Mouse (Mus musculus): ENCODE results near the gene Slc9a7. TPM values are rescaled to one million over a fixed set of nuclear protein-coding genes. Genes with fewer than 3 reads are reported as not detected.

Slc9a7 gene
- total RNA-seq (2021) = 1 to 10 TPM; 3.9 to 4.0 TPM

DNA sequence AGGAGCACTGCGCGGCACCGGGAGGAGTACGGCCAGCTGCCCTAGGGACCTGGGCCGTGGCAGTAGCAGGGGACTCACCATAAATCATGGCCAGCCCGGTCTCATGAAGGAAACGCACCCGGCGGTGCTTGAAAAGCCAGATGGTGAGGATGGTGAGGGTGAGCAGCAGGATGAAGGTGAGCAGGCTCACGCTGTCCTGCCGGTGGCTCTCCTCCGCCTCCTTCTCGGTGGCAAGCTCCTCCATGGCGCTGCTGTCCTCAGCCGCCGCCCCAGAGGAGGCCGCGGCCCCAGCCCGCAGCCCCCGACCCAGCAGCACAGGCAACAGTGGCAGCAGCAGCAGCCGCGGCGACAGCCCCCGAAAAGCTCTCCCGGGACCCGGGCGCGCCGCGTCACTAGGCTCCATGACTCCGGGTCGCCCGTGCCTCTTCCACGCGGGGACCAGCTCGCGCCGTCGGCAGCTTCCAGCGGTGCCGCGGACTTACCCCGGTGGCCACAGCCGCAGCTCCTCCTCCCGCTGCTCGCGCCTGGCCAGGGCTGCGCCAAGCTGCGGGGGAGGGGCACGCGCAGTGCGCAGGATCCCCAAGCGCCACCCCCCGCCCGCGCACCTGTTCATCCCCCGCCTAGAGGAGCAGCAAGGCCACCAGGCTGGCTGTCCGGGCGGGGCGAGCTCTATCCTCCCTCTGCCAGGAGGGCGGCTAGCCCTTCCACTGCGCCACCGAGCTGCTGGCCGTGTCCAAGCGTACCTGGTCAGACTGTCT is at the start of gene Slc9a7:
Gene Slc9a7 (minus strand): TSS at position 526 of the 758 bp plus-strand sequence.
- DNase-seq = peak; percentile 21 to 47
- intact Hi-C loops (cut with DNase I) = no loop called here

DNA sequence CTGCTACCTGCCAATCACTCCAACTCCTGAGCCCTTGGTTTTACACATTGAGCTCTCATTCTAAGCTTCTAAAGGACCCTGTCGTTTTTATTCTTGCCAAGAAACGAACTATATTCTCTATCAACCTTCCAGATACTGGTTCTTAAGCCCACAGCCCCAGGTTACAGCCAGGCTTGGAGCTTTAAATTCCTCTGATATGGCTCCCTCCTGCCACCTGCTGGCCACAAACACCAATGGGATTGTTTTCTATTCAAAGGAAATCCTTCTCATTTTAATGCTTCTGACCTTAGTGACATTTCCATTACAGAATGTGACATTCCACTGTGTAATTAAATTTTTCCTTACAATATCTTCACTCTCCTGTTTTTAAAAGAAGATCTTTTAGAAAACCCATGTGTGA is 44.1 kb upstream of the Slc9a7 start:
- peak; percentile 34 to 57 for DNase-seq

DNA sequence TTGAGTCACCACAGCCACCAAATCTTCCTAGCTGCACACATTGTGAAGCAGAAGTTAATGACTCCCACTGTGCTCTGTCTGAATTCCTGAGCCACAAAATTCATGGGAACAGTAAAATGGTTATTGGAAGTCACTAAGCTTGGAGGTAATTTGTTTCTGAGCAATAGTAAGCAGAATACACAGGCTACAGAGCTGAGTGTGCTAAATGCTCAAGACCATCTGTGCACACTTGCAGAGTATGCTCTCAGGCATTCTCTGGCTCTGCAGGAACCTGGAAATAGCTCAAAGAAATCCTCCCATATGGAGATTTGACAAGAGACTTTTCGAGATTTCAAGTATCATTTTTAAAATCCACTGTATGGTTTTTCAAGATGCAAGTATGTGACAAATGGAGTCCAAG is 41.1 kb upstream of the Slc9a7 start:
- intact Hi-C loops (cut with DNase I) = loop anchor here (10.0 kb wide), 1 partner anchor 232 kb away; no protein-coding TSS in a partner anchor
- no peak for DNase-seq

More for the DNA sequence above, 44.1 kb upstream of the Slc9a7 start:
- intact Hi-C loops (cut with DNase I) = loop anchor here (1.0 to 10.0 kb wide), 3 partner anchors 173 to 314 kb away; no protein-coding TSS in a partner anchor

DNA sequence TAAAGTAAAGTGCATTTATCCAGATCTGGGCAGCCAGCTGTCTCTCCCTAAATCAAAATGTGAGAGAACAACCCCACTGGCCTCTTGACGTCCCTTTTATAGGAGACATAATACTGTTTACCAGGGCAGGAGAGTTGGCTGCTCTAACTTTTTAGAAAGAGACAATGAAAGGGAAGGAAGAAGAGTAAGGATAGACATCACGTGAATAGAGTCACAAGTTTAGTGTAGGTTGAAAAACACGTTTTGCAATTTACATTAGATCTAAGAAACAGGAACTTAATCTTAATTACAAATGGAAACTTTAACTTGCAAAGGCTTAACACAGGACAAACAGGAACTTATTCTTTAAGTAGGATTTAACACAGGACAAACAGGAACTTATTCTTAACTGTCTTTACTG is 15.6 kb upstream of the Slc9a7 start:
- DNase-seq = no peak
- intact Hi-C loops (cut with DNase I) = no loop called here

DNA sequence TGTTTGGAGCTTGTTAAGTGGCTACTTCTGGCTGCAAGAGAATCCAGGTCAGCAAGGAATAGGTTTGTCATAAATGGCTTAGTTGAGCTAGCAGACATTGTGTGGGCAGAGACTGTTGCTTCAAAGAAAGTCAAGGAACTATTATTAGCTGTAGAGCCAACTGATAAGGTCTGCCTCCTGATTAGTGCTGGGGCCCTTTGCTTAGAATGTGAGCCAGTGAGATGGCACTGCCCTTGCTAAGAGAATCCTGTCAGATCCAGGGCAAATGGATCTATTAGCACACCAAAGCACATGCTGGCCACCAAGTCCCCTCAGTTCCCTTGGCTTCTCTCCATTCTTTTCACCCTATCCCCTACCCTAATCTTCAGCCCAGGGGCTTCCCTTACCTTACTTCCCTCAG is 14.3 kb upstream of the Slc9a7 start:
- DNase-seq = no peak

DNA sequence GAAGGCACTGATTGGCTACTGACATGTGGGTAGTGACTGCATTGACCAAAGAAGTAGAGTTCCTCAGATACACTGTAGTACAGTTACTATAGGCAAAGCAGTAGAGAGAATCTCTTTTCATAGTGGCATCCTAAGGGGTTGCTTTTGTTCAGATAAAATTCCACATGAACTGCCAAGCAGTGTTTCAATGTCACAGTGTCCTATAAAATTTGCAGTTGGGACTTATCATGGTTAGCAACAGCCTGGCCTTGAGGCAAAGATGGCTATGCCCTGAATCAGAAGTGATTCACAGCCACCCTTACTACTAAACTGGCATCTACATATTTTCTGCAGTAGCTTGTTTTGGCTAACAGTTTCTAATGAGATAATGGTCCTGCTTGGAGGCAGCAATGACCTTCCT is 11.7 kb upstream of the Slc9a7 start:
- no peak for DNase-seq
- intact Hi-C loops (cut with DNase I) = no loop called here

More for the DNA sequence above, 14.3 kb upstream of the Slc9a7 start:
- intact Hi-C loops (cut with DNase I) = no loop called here

DNA sequence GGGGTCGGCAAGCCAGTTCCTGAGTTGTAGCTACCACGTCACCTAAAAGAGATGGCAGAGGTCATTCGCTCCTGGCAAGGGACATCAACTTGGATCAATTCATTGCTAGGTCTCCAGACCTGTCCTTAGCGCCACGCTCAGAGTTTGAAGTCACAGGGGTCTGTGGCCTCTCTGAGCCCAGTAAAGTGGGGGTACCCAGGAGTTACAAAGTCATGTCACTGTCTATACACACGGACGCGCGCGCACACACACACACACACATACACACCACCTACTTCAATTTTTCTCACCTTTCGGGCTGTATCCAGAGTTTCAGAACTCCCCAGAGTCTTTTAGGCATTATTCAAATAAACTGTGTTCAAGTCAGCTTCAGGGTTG is 422 bp upstream of the Slc9a7 start:
- DNase-seq = no peak
- intact Hi-C loops (cut with DNase I) = no loop called here

DNA sequence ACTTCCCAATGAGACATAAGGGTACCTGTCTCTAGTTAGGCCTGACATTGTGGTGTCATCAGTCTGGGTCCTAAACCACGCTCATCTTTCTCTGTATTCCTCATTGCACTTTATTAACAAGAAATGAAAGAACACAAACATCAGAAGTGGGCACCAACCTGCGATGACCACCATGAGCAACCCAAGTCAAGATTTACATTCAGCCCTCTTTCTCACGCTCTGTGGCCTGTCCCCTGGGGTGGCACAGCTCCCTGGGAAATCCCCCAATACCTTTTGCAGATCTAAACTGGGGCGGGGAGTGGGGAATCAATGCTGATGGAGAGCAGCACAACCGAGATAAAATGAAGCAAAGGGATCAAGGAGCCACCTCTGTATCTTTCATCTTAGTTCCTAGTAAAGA is 892 bp downstream of the Slc9a7 start:
- intact Hi-C loops (cut with DNase I) = no loop called here
- no peak for DNase-seq

DNA sequence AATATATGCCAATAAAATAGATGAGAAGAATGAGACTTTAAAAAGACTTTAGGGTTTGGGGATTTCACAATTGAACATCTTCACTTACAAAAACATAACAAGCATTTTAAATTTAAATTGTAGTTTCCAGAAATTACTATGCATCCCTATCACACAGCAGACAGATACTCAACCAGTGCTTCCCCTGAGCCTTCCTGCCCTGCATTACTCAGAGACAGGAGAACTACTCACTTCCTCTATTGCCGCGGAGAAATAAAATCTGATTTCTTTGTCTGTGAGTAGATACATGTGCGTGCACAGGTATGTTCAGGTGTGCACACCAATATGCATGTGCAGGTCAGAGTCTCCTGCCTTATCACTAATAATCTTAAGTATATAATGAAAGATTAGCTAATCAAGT is 2.9 kb downstream of the Slc9a7 start:
- no peak for DNase-seq
- intact Hi-C loops (cut with DNase I) = no loop called here

DNA sequence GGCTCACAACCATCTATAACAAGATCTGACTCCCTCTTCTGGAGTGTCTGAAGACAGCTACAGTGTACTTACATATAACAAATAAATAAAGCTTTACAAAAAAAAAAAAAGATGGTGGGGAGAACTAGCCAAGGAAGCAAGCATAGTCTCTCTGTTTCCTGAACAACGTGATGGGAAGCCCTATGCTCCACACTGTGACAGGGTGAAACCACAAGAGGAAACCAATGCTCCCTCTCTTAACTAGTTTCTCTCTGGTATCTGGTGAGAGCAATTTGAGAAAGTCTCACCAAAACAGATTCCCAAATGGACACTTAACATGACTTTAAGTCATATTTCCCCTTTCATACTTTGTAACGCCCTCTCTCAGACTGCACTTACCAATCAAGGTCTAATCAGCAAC is 5.4 kb downstream of the Slc9a7 start:
- DNase-seq = no peak
- intact Hi-C loops (cut with DNase I) = no loop called here

DNA sequence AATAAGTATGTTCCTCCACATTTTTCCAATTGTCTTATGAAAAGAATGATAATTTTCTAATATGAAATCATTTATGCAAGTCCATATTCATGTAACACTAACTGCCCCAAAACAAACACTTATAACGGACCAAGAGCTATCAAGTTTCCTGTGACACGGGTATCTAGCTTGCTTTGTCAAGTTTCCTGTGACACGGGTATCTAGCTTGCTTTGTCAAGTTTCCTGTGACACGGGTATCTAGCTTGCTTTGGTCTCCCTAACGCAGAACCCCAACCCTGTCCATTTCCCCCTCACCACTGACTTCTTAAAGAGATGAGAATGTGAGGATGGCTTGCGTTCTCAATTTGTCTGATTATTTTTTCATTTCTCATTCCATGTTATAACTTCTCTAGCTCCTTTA is 12.2 kb downstream of the Slc9a7 start:
- DNase-seq = no peak

DNA sequence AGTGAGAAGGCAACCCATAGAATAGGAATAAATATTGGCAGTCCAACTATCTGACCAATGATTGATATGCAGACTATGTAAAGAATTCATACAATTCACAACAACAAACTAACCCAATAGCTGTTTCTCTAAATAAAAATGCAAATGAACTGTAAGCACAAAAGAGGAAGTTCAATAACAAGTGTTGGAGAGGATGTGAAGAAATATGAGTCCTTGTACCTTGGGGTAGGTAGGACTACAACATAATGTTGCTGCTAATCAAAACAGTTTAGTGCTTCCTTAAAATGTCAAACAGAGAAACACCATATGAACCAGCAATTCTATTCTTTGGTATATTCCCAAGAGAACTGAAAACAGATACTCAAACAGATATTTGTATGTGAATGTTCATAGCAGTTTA is 17.8 kb downstream of the Slc9a7 start:
- intact Hi-C loops (cut with DNase I) = no loop called here
- no peak for DNase-seq

More for the DNA sequence above, 12.2 kb downstream of the Slc9a7 start:
- intact Hi-C loops (cut with DNase I) = no loop called here

DNA sequence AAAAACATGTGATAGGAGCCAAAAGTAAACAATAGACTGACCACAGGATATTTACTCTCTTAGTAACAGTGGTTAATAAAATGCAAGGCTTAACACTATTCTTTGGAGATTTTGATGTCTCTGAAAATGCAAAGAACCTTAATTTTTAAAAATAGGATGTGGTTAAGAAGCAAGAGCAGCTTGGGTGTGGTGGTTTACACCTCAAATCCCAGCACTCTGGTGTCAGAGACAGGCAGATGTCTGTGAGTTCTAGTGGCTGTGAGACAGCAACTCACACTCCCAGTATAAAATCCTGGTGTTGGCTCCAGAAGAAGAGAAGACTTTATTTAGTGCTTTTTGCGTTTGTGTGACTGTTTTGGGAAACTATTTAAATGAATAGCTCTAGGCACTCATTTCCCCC is 19.6 kb downstream of the Slc9a7 start:
- intact Hi-C loops (cut with DNase I) = no loop called here
- no peak for DNase-seq

DNA sequence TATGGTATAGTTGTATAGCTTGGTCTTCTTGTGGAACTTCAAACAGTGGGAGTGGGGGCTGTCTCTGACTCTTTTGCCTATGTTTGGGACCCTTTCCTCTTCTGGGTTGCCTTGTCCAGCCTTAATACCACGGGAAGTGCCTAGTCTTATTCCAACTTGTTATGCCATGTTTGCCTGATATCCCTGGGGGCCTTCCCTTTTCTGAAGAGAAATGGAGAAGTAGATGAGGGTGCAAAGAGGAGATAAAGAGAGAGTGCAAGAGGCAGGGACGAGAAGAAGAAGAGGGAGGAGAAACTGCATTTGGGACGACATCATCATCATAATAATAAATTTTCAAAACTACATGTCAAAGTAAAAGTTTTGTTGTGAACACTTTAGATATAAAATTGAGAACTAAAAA is 21.6 kb downstream of the Slc9a7 start:
- intact Hi-C loops (cut with DNase I) = no loop called here
- DNase-seq = no peak

DNA sequence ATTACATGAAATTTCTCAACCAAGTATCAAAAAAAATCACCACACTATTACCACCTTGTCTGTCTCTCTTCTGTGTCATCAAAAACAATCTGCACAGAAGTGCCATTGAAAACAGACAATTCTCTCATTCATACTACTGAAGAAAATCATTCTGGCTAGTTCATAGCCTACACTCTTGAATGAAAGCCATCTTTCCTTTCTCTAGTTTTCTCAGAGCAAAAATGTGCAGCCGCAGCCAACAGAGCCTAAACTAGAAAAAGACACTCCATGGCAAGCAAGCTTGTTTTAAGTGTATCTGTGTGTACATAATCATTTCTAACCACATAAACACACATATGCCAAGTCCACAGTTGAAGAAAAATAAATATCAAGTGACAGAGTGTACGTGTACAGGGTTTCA is 27.2 kb downstream of the Slc9a7 start:
- intact Hi-C loops (cut with DNase I) = no loop called here
- DNase-seq = no peak

DNA sequence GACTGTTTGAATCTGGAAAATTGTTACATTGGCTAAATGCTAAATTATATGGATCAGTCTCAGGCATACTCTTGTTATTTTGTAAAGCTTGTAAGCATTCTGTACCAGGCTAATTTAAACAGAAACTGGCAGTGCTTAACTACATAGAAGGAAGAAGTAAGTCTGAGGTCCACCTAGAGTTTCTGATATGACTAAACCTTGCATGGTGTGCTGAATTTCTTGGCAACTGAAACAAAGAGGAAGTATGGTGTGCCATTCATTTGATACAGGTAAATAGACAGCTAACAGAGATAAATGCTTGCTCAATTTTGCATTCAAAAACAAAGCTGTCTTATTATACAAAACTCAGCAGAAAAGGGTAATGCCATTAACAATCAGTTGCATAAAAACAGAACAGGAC is 63.5 kb downstream of the Slc9a7 start:
- intact Hi-C loops (cut with DNase I) = no loop called here
- no peak for DNase-seq

DNA sequence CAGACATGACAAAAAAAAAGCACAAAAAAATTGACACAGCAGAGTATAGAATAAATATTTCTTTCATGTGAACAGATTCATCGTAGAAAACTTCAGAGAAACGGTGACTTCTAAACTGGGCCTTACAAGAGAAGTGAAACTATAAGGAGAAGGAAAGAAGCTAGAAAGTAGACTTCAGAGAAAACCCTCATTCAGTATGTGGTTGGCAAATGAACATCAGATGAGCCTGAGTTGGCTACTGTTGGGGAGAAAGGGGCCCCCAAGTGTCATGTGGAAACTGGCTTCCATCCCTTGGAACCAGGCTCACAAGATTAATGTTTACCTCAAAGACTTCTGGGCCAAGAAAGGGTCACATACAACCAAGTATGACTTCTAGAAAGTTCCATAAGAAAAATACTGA is 70.1 kb downstream of the Slc9a7 start:
- intact Hi-C loops (cut with DNase I) = no loop called here
- DNase-seq = no peak

DNA sequence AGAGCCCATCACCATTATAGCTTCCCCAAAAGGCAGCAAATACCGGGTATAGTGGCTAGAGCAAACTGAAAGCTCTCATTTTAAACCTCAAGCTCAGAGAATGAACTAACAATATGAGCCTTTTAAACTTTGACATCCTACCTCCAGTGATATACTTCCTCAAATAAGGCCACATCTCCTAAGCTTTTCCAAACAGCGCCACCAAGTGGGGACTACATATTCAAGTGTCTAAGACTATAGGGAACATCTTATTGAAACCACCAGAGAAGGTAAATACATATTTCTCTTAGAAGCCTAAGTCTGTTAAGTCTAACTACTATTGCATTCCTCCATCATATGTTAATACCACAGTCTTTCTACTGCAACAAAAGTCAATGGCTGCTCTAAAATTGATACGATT is 106.0 kb downstream of the Slc9a7 start:
- intact Hi-C loops (cut with DNase I) = no loop called here
- no peak for DNase-seq

DNA sequence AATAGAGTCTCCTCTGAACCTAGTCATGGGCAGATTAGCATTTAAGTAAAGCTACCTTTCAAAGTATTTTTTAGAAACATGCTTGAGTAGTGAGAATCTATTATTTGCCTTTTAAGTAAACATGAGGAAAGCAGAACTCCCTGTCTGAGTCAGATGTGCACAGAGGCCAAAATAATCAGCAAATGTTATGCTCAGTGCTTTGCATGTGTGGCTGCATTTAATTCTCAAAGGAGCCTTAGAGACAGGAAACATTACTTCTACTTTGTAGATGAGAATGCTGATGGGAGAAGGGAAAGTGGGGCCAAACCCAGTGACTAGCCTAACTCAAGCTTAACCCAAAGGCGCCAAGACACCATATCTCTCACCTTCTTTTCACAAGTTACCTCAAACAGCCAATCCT is 114.8 kb downstream of the Slc9a7 start:
- no peak for DNase-seq
- intact Hi-C loops (cut with DNase I) = no loop called here

DNA sequence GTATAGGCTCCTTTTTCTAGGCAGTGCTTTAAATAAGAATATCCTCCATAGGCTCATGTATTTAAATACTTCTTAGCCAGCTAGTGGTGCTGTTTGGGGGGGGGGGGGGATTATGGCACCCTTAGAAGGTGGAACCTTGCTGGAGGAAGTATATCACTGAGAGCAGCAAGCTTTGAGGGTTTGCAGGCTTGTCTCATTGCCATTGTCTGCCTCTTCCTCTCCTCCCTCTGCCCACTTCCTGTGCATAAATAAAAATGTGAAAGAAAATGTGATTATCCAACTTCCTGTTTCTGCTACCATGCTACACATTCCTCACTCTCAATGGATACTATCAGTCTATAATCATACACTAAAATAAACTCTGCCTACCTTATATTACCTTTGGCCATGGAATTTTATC is 123.2 kb downstream of the Slc9a7 start:
- no peak for DNase-seq
- intact Hi-C loops (cut with DNase I) = loop anchor here (10.0 kb wide), 1 partner anchor 416 kb away; no protein-coding TSS in a partner anchor

DNA sequence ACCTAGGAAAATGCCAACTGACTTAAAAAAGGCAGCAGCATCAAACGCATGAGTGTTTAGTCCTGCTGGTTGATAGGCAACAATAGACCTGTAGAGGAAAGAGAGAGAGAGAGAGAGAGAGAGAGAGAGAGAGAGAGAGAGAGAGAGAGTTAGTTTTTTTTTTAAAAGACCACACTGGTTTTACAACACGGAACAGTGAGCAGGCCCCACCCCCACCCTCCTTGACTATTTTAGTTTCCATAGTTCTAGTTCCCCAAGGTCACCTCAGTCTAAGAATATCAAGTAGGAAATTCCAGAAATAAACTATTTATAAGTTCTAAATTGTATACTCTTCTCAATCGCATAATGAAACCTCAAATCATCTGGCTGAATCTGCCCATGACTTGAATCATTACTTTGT is 126.6 kb downstream of the Slc9a7 start:
- intact Hi-C loops (cut with DNase I) = loop anchor here (5.0 to 10.0 kb wide), 2 partner anchors 332 to 420 kb away; no protein-coding TSS in a partner anchor
- no peak for DNase-seq

DNA sequence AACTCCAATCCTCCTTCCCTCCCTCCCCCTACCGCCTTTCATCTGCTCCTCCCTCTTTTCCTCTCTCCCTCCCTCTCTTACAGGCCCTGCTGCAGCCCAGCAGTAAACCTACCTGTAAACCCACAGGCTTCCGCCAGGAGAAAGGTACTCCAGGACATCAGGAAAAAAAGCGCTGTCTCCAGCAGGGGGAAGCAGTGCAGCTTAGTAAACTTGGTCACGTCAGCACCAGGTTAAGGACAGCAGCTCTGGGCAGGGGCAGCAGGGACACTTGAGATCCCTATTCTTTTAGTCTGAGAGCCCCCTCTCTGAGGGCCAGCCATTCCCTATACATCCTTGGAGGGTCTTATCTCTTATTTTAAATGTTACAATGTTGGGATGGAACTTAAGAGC is 129.3 kb downstream of the Slc9a7 start:
- DNase-seq = peak; percentile 13 to 25
- intact Hi-C loops (cut with DNase I) = loop anchor here (2.0 to 10.0 kb wide), 3 partner anchors 174 to 422 kb away; no protein-coding TSS in a partner anchor
